8 mouse cellular contexts compared by ENCODE assay signal in the genomic region with DNA sequence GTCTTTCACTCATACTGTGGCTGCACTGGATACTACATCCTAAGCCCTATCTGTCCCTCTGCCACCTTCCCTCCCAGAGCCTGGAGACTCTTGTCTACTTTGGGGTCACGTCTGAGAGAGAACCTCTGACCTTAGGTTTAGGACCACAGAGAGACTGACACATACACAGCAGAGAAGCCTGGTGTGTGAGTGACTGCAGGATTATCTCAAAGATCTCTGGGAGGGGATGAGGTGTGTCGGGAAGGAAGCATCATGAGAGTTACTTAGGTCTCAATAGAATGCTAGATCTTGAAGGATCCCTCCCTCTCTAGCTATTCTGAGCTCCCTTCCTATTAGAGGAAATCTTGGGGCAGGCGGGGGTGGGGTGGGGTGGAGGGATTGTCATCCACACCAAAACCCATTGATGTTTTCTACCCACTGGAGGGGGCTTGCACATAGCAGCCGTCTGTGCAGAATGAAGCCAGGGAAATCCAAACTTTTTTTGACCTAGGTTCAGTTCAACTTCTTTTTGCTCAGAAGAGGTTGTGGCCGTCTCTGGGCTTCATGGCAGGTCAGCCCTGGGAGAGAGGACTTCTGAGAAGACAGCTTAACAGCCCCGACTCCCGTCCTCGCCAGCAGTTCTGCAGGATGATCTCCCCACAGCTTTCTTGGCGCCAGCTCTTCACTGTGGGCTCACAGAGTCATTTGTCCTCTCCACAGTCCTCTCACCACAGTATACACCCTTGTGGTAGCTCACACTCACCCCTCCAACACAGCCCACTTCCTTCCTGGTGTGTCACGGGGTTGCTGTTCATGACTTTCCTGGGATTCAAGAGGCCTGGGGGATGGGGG. TPM values are rescaled to one million over a fixed set of nuclear protein-coding genes. Genes with fewer than 3 reads are reported as not detected.
DNase-seq lines count a peak whose midpoint lies in the region; ATAC-seq and TF ChIP-seq lines count a peak whose summit lies in the region.

No protein-coding gene starts in this region.

- WGBS in lung, postnatal 0 days, result 31% methylated on average over 10 of the region's 10 CpGs
- 60% methylated on average over 10 of the region's 10 CpGs for WGBS in forebrain, postnatal 0 days
- WGBS in hindbrain, postnatal 0 days, result 42% methylated on average over 10 of the region's 10 CpGs
- 65% methylated on average over 10 of the region's 10 CpGs for WGBS in stomach, embryonic 15.5 days

- no peak overlapping the region for H3K27ac ChIP-seq in lung, postnatal 0 days (ENCODE audit: low read length)
- peak overlapping the region; percentile 71; the same call in 1 of the 2 replicates for H3K27ac ChIP-seq in forebrain, postnatal 0 days (ENCODE audit: low read depth, low read length)
- peak overlapping the region; percentile 85 for H3K27ac ChIP-seq in hindbrain, postnatal 0 days
- peak overlapping the region; percentile 81 for H3K27ac ChIP-seq in stomach, embryonic 15.5 days

- H3K9ac ChIP-seq in lung, postnatal 0 days (replicated peaks; ENCODE audit: low read depth), result no peak overlapping the region
- H3K9ac ChIP-seq in forebrain, postnatal 0 days, result 0 out of 2 replicates have a peak overlapping the region, but pooled peaks have one; percentile 40
- no peak overlapping the region for H3K9ac ChIP-seq in hindbrain, postnatal 0 days (replicated peaks; ENCODE audit: low read length)
- no peak overlapping the region for H3K9ac ChIP-seq in stomach, embryonic 15.5 days

- H3K4me1 ChIP-seq in lung, postnatal 0 days (ENCODE audit: insufficient read depth, low read depth, low read length), result peaks cover 12% of the 10 kb centered on the region
- peaks cover 22% of the 10 kb centered on the region for H3K4me1 ChIP-seq in forebrain, postnatal 0 days (ENCODE audit: insufficient read depth)
- peaks cover 23% of the 10 kb centered on the region for H3K4me1 ChIP-seq in hindbrain, postnatal 0 days (ENCODE audit: insufficient read depth, low read length)
- peaks cover 15% of the 10 kb centered on the region; the same call in 1 of the 2 replicates for H3K4me1 ChIP-seq in stomach, embryonic 15.5 days

- TF ChIP-seq EP300 in lung, postnatal 0 days (IDR thresholded peaks at IDR 0.05), result no peak

- ATAC-seq in lung, postnatal 0 days, result peak; percentile 33
- no peak for ATAC-seq in forebrain, postnatal 0 days
- no peak for ATAC-seq in hindbrain, postnatal 0 days
- no peak for ATAC-seq in stomach, embryonic 15.5 days (ENCODE audit: insufficient read depth, low FRiP score, low read depth)

- TF ChIP-seq CTCF in lung, postnatal 0 days (IDR thresholded peaks at IDR 0.05), result no peak
- no peak for TF ChIP-seq CTCF in forebrain, postnatal 0 days (IDR thresholded peaks at IDR 0.05; ENCODE audit: low read depth)
- no peak for TF ChIP-seq CTCF in hindbrain, postnatal 0 days (IDR thresholded peaks at IDR 0.05; ENCODE audit: low read depth)

- no peaks in the 10 kb centered on the region for H3K27me3 ChIP-seq in lung, postnatal 0 days (replicated peaks; ENCODE audit: insufficient read depth, low read length)
- H3K27me3 ChIP-seq in forebrain, postnatal 0 days (ENCODE audit: insufficient read depth, low read length), result no peaks in the 10 kb centered on the region
- no peaks in the 10 kb centered on the region for H3K27me3 ChIP-seq in hindbrain, postnatal 0 days (ENCODE audit: insufficient read depth, low read length)
- H3K27me3 ChIP-seq in stomach, embryonic 15.5 days (replicated peaks), result no peaks in the 10 kb centered on the region

- no peak overlapping the region for H3K4me2 ChIP-seq in lung, postnatal 0 days (replicated peaks; ENCODE audit: low read depth, low read length)
- peak overlapping the region; percentile 60 for H3K4me2 ChIP-seq in forebrain, postnatal 0 days (ENCODE audit: low read depth)
- peak overlapping the region; percentile 55; the same call in 1 of the 2 replicates for H3K4me2 ChIP-seq in hindbrain, postnatal 0 days (ENCODE audit: low read depth, low read length)
- no peak overlapping the region for H3K4me2 ChIP-seq in stomach, embryonic 15.5 days

- H3K36me3 ChIP-seq in lung, postnatal 0 days (ENCODE audit: insufficient read depth, low read length), result no peaks in the 10 kb centered on the region
- H3K36me3 ChIP-seq in forebrain, postnatal 0 days (ENCODE audit: insufficient read depth), result no peaks in the 10 kb centered on the region
- H3K36me3 ChIP-seq in hindbrain, postnatal 0 days (ENCODE audit: insufficient read depth, low read length), result no peaks in the 10 kb centered on the region
- H3K36me3 ChIP-seq in stomach, embryonic 15.5 days, result no peaks in the 10 kb centered on the region

- peak; percentile 45 for DNase-seq in lung, postnatal 0 days (ENCODE audit: low spot score)
- no peak for DNase-seq in lung, postnatal 14 days
- DNase-seq in forebrain, postnatal 0 days, result no peak
- no peak for DNase-seq in hindbrain, postnatal 0 days (ENCODE audit: low spot score)
- no peak for DNase-seq in urinary bladder, postnatal 14 days (ENCODE audit: low spot score)
- DNase-seq in thymus, postnatal 0 days (ENCODE audit: low spot score), result no peak
- DNase-seq in urinary bladder, adult 2 months (ENCODE audit: low spot score), result no peak

- H3K9me3 ChIP-seq in lung, postnatal 0 days (ENCODE audit: low read length), result no peaks in the 10 kb centered on the region
- no peaks in the 10 kb centered on the region for H3K9me3 ChIP-seq in forebrain, postnatal 0 days (ENCODE audit: low read length)
- no peaks in the 10 kb centered on the region for H3K9me3 ChIP-seq in hindbrain, postnatal 0 days (ENCODE audit: low read length)
- H3K9me3 ChIP-seq in stomach, embryonic 15.5 days, result no peaks in the 10 kb centered on the region

- no peak overlapping the region for H3K4me3 ChIP-seq in lung, postnatal 0 days (ENCODE audit: low read depth, low read length)
- no peak overlapping the region for H3K4me3 ChIP-seq in forebrain, postnatal 0 days (ENCODE audit: low read depth, low read length)
- H3K4me3 ChIP-seq in hindbrain, postnatal 0 days (ENCODE audit: low read length), result no peak overlapping the region
- H3K4me3 ChIP-seq in stomach, embryonic 15.5 days (replicated peaks), result no peak overlapping the region

RNA-seq across cellular contexts. Expression of a gene that starts 37.8 kb away (rescaled TPM):
- polyA plus RNA-seq in lung, postnatal 0 days (2015; fragmentation: Nextera tagmentation; extraction: Ambion mirVana), result 18.9 and 20.4 TPM in 2 replicates
- total RNA-seq in forebrain, postnatal 0 days (2014; rRNA removed), result 37.1 and 44.0 TPM in 2 replicates
- polyA plus RNA-seq in forebrain, postnatal 0 days (2015; fragmentation: Nextera tagmentation; extraction: Ambion mirVana), result 20.6 and 27.7 TPM in 2 replicates
- 33.8 and 37.6 TPM in 2 replicates for total RNA-seq in hindbrain, postnatal 0 days (2014; rRNA removed)
- 28.9 and 32.6 TPM in 2 replicates for polyA plus RNA-seq in hindbrain, postnatal 0 days (2015; fragmentation: Nextera tagmentation; extraction: Ambion mirVana)
- 54.8 and 56.9 TPM in 2 replicates for polyA plus RNA-seq in stomach, embryonic 15.5 days (2015; fragmentation: Nextera tagmentation; extraction: Ambion mirVana)
- 3.4 and 4.5 TPM in 2 replicates for polyA plus RNA-seq in thymus, postnatal 0 days (2015; fragmentation: Nextera tagmentation; extraction: Ambion mirVana)
- 60.4 and 62.0 TPM in 2 replicates for polyA plus RNA-seq in urinary bladder, adult 2 months (2012; rRNA removed)

Comparison
In these comparisons a context has a peak if more than half of its experiments do, and no peak if none do; other contexts are left out.
1. H3K4me2 ChIP-seq: peak in forebrain, postnatal 0 days (single experiment) and hindbrain, postnatal 0 days (single experiment); none in lung, postnatal 0 days (single experiment) and stomach, embryonic 15.5 days (single experiment).